Mouse (Mus musculus): Measurements from ENCODE around the gene Paqr5.

GRCm38 (mm10) chr9:61997860-61998259, 28.8 kb downstream of the Paqr5 start:
- TF ChIP-seq CTCF (IDR thresholded peaks at IDR 0.05; ENCODE audit: extremely low read depth, insufficient read length, insufficient replicate concordance, low read depth, low read length) (no peak), POLR2A (IDR thresholded peaks at IDR 0.05; ENCODE audit: low read depth, low read length) (no peak)
